Mouse (Mus musculus) gastrocnemius, postnatal 10 days (tissue): ENCODE data around the gene Apbb1ip. TPM values are rescaled to one million over a fixed set of nuclear protein-coding genes. Genes with fewer than 3 reads are reported as not detected.

ENCODE experiments used
- DNase-seq: peaks from one replicate; pipeline ENCODE4 v3.0.0; 2021; ENCODE audit warnings: mixed read lengths
- total RNA-seq, 2 experiments: library from RNA; stranded (reverse); gene quantifications; 2 replicates each; pipeline ENCODE4 v1.2.3; 2021

The Apbb1ip gene
- total RNA-seq, 2 experiments from 2014 or later: 2.6 to 4.0 TPM

GRCm38 (mm10) chr2:22775681-22776080, 1.8 kb downstream of the Apbb1ip start:
- DNase-seq: no peak

- no peak for DNase-seq
Observed at GRCm38 (mm10) chr2:22776568-22777230, 2.8 kb downstream of the Apbb1ip start.

GRCm38 (mm10) chr2:22777757-22778156, 3.9 kb downstream of the Apbb1ip start:
- DNase-seq: no peak

- no peak for DNase-seq
Observed at GRCm38 (mm10) chr2:22780884-22781283, 7.0 kb downstream of the Apbb1ip start.

- no peak for DNase-seq
Observed at GRCm38 (mm10) chr2:22781387-22782009, 7.6 kb downstream of the Apbb1ip start.

GRCm38 (mm10) chr2:22782057-22782456, 8.2 kb downstream of the Apbb1ip start:
- no peak for DNase-seq

- no peak for DNase-seq
Observed at GRCm38 (mm10) chr2:22783137-22783638, 9.3 kb downstream of the Apbb1ip start.

- DNase-seq: no peak
Observed at GRCm38 (mm10) chr2:22784186-22784585, 10.3 kb downstream of the Apbb1ip start.

GRCm38 (mm10) chr2:22784771-22785170, 10.9 kb downstream of the Apbb1ip start:
- no peak for DNase-seq

- DNase-seq: no peak
Observed at GRCm38 (mm10) chr2:22788658-22789057, 14.8 kb downstream of the Apbb1ip start.

GRCm38 (mm10) chr2:22789576-22789975, 15.7 kb downstream of the Apbb1ip start:
- DNase-seq: no peak

GRCm38 (mm10) chr2:22790435-22790834, 16.5 kb downstream of the Apbb1ip start:
- no peak for DNase-seq

GRCm38 (mm10) chr2:22795087-22795486, 21.2 kb downstream of the Apbb1ip start:
- no peak for DNase-seq

GRCm38 (mm10) chr2:22796487-22796886, 22.6 kb downstream of the Apbb1ip start:
- no peak for DNase-seq

- no peak for DNase-seq
Observed at GRCm38 (mm10) chr2:22799430-22800041, 25.6 kb downstream of the Apbb1ip start.

- DNase-seq: no peak
Observed at GRCm38 (mm10) chr2:22805589-22805988, 31.7 kb downstream of the Apbb1ip start.

GRCm38 (mm10) chr2:22806576-22806975, 32.7 kb downstream of the Apbb1ip start:
- no peak for DNase-seq

GRCm38 (mm10) chr2:22807312-22807711, 33.4 kb downstream of the Apbb1ip start:
- no peak for DNase-seq

- no peak for DNase-seq
Observed at GRCm38 (mm10) chr2:22810851-22811250, 37.0 kb downstream of the Apbb1ip start.

GRCm38 (mm10) chr2:22811466-22811865, 37.6 kb downstream of the Apbb1ip start:
- no peak for DNase-seq

GRCm38 (mm10) chr2:22813921-22814320, 40.0 kb downstream of the Apbb1ip start:
- DNase-seq: no peak

- no peak for DNase-seq
Observed at GRCm38 (mm10) chr2:22815674-22816073, 41.8 kb downstream of the Apbb1ip start.

- DNase-seq: no peak
Observed at GRCm38 (mm10) chr2:22816231-22816630, 42.3 kb downstream of the Apbb1ip start.
